Mouse (Mus musculus) urinary bladder, postnatal 25 days (tissue): Measurements from ENCODE around the gene Csmd2.

Source experiments
- DNase-seq: peaks from one replicate; pipeline ENCODE4 v3.0.0; 2022; ENCODE audit warnings: low spot score

Csmd2 gene

DNA sequence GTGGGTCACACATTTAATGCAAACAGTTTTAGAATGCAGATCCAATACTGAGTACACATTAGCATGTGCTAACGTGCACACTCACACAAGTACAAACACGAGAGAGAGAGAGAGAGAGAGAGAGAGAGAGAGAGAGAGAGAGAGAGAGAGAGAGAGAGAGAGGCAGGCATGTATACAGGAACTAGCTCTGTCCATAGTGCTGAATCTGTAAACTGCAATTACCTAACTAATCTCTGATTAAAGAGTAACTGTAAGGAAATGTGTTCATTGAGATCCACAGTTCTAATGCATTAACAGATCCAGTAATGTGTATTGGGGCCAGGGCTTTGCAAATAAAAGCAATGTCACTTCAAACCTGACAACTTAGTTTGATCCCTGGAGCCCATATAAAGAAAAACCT is 257.5 kb downstream of the Csmd2 start:
- DNase-seq: no peak

GRCm38 (mm10) chr4:128248676-128249075 is 261.0 kb downstream of the Csmd2 start:
- DNase-seq: peak; percentile 8

DNA sequence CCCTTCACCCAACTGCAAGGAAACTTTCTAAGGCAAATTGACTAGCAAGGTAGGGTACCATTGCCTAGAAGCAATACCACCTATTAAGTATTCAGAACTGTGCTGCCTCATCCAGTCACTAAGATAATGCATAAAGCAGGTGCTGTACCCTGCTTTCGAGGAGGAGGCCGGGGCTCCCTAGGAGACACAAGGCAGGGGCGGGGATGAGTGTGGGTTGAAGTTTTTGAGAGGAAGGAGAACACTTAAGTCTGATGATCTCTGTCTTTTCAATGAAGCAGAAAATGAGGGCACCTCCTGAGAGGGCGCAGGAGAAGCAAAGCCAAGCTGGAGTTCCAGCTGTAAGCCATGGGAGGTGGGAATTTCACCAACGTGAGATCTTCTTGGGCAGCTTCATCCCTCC is 271.6 kb downstream of the Csmd2 start:
- DNase-seq: no peak

GRCm38 (mm10) chr4:128260907-128261560 is 273.4 kb downstream of the Csmd2 start, which contains the start of gene Hmgb4:
TSS of gene Hmgb4 (minus strand) at chr4:128260957.
- no peak for DNase-seq

GRCm38 (mm10) chr4:128264491-128264890 is 276.8 kb downstream of the Csmd2 start:
- DNase-seq: no peak

GRCm38 (mm10) chr4:128265341-128265740 is 277.7 kb downstream of the Csmd2 start:
- no peak for DNase-seq

GRCm38 (mm10) chr4:128269261-128269875 is 281.7 kb downstream of the Csmd2 start:
- DNase-seq: no peak

DNA sequence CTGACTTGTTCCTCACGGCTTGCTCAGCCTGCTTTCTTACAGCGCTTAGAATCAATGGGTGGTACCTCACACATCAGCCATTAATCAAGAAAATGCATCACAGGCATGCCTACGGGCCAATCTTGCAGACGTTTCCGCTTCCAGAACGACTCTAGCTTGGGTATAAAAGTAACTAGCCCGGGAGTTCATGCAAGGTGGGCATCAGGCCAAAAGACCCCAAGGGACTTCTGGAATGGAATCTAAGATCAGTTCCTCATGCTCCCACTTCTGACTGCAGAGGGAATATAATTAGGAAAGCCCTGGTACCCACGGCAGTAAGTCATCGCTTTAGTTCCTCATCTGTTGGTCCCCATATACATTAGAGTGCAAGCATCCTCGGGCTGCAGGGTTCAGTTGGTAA is 282.5 kb downstream of the Csmd2 start:
- no peak for DNase-seq

DNA sequence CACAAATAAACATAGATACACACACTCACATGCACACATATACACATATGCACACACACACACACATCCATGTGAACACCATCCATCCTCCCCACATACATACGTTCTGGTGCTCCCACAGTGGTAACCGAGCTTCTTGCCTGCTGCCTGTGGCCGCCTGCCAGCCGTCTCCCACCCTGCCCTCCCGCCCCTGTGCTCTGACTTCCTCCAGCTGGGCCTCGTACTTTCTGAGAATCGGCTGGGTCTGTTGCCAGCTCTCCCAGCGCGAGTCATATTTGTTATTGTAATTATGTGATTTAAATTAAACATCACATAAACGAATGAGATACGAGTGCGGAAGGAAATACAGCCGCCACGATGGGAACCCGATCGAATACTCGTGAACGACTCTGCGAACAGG is 283.3 kb downstream of the Csmd2 start:
- DNase-seq: no peak

GRCm38 (mm10) chr4:128272501-128272900 is 284.8 kb downstream of the Csmd2 start:
- DNase-seq: no peak

DNA sequence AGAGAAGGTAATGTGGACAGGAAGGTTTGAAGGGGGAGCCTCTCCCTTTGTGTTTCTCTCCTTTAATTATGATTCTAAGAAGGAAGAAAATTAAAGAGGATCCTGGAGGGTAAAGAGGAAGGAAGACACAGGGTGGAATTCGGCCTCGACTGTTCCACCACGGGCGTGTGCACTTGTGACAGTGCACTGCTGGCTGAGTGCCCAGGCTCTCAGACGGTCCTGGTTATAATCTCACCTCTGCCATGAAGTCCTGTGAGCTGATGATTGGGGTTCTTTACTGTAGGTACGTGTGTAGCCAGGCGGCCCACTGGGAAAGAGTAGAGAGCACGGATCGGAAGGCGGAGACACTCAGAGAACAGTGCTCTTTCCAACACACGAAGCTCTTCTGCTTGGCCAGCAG is 285.5 kb downstream of the Csmd2 start:
- no peak for DNase-seq

DNA sequence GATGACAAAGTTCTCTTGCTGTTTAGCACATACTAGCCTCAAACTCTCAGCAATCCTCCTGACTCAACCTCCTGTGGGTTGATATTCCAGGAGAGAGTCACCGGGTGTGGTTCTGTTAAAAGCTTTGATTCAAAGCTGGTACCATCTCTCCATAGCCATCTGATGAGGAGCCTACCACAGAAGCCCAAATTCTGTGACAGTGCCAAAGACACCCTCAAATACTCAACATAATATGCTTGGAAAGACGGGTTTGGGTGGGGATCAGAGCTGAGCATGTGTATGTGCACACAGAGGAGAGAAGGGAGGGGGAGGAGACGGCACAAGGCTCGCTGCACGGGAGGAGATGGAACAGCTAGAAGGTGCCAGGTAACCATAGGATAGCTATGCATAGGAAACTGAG is 287.5 kb downstream of the Csmd2 start:
- DNase-seq: no peak

DNA sequence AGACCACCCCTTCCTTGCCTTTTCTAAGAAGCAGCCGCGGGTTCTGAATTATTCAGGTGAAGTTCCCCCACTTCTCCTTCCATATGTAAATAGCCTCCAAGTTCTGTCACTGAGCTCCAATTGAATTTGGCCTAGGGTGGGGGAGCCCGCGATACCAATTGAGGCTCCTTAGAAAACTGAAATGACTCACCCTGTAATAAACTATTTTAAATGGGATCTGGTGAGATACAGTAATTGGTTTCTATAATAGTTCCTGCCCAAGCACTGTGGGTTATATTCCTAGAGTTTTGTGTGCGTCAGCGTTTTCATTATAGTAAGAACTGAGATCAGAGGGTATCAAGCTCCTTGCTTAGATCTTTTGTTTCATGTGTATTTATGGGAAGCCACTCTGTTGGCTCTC is 287.9 kb downstream of the Csmd2 start:
- DNase-seq: no peak

- DNase-seq: no peak
Measured at GRCm38 (mm10) chr4:128285009-128285408, 297.4 kb downstream of the Csmd2 start.

DNA sequence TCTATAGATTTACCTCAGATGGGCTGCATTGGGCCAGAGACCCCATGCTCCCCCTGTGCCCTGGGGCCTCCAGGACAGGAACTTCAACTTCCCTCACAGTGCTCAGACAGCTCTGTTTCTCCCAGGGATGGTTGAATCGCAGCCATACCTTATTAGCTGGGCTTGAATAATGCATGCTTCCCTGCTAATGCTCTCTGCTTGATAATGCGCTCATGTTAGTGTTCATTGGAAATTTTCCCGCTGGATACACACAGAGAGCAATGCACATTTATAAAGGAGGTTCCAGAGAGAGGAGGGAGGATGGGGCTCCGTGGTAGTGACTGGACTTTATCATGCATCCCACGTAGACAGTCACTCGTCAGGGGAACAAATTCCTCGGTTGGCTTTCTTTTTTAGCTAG is 300.4 kb downstream of the Csmd2 start:
- no peak for DNase-seq

GRCm38 (mm10) chr4:128304049-128304448 is 316.4 kb downstream of the Csmd2 start:
- DNase-seq: no peak

DNA sequence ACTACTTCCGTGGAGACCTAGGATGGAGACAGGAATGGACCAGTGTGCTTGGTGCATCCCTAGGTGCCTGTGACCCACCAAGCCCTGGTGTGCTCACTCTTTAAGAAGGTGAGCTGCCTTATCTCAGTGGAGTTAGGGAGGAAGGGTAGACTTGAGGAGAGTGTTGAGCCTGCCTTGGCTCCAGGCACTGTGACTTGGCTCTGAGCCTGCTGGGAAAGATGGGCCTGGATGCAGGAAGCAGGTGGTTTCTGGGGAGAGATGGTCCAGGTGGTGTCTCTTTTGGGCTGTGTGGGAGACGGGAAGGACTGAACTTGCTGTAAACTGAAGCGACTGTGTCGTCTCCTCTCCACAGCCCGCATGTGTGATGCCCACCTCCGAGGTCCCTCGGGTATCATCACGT is 318.4 kb downstream of the Csmd2 start:
- DNase-seq: no peak

GRCm38 (mm10) chr4:128315328-128315727 is 327.7 kb downstream of the Csmd2 start:
- DNase-seq: no peak

DNA sequence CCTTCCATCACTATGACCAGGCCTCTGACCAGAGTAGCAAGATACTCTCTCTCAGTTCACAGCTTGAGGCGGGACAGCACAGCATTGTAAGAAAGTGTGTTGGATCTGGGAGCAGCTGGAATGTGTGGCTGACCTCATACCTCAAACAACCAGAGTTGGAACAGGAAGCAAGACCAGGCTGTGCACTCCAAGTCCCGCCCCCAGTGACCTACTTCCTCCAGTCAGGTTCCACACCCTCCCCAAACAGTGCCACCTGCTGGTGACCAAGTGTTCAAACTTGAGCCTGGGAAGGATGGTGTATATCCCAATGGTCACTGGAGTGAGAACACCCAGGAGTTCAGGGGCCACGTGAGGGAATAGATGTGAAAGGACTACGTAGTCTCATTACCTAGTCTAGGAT is 330.3 kb downstream of the Csmd2 start:
- DNase-seq: no peak

DNA sequence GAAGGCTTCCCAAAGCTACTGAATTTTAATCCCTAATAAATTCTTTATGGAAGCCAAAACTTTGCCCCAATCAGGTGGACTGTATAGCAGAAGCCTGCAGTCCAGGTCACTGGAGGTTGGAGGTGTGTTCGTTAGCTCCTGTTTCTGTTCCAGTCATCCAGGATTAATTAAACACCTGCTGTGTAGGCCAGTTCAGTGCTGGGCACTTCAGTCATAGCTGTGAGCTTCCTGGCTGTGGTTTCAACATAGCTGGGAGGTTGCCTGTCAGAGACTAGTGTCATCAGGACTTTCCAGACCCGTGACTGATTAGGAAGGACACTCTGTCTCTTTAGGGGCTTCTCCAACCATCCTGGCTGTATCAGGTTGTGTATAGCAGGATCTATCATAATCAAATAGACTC is 337.9 kb downstream of the Csmd2 start:
- DNase-seq: no peak

- DNase-seq: no peak
Measured at GRCm38 (mm10) chr4:128326755-128327154, 339.1 kb downstream of the Csmd2 start.

DNA sequence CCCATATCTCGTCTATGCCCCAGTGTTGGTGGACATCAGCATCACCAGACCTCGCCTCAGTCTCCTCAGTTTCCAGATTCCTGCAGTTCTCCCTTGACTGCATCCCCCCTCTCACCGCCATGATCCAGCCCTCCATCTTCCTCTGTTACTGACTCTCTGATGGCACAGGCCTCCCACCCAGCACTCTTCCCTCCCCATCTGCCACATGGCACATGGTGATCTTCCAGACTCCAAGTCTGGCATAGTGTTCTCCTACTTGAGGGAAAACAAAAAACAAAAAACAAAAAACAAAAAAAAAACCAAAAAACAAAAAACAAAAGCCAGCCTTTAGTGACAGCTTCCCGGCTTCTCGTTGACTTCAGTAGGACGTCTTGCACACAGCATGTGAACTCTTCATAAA is 339.8 kb downstream of the Csmd2 start:
- DNase-seq: no peak

DNA sequence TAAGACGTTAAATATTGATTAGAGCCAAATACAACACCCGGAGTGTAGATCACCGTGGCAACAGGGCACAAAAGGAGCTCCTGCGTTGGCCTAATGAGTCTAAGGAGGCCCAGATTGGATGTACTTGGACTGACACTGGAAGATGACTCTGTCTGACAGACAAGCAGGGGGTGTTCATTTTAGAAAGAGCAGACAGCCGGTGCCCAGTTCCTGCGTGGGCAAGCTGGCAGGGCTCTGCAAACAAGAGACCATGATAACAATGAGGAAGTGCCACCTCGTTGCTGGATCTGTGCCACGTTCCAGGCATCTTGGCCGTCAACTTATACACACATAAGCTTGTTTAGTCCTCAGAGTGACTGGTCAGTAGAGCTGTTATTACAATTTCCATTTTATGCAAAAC is 342.9 kb downstream of the Csmd2 start:
- DNase-seq: no peak

- DNase-seq: no peak
Measured at GRCm38 (mm10) chr4:128340457-128340856, 352.8 kb downstream of the Csmd2 start.
